Mouse (Mus musculus) limb, embryonic 13.5 days (tissue): ENCODE measurements around the gene Gpr153. TPM values are rescaled to one million over a fixed set of nuclear protein-coding genes. Genes with fewer than 3 reads are reported as not detected.
"Not testable (repeated sequence)": the region's sequence is repeated elsewhere in the genome, so short reads cannot be mapped to it uniquely, and the experiment has no call there.

Source experiments
- ATAC-seq: fragments of 200-750 bp; cut with Nextera tagmentation; 2 replicates; pipeline ENCODE4 v1.8.0; 2017; ENCODE audit warnings: low read depth, moderate number of reproducible peaks, moderate TSS enrichment; ENCODE audit not compliant: low FRiP score
- H3K27ac ChIP-seq: fragments of 300-500 bp; sonication (generic); 2 replicates; pipeline ENCODE4 v1.5.1; 2015; ENCODE audit warnings: inconsistent platforms, mild to moderate bottlenecking, moderate library complexity
- H3K27me3 ChIP-seq: fragments of 300-500 bp; sonication (generic); 2 replicates; pipeline ENCODE4 v1.6.1; 2015; ENCODE audit warnings: mild to moderate bottlenecking, inconsistent platforms
- H3K36me3 ChIP-seq: fragments of 300-500 bp; sonication (generic); 2 replicates; pipeline ENCODE4 v1.6.1; 2015; ENCODE audit warnings: inconsistent platforms, mild to moderate bottlenecking, moderate library complexity
- H3K4me1 ChIP-seq: fragments of 300-500 bp; sonication (generic); 2 replicates; pipeline ENCODE4 v1.6.1; 2015; ENCODE audit warnings: inconsistent platforms
- H3K4me2 ChIP-seq: fragments of 300-500 bp; sonication (generic); replicated peaks from 2 replicates; pipeline ENCODE4 v1.6.1; 2015; ENCODE audit warnings: inconsistent platforms, mild to moderate bottlenecking, moderate library complexity
- H3K4me3 ChIP-seq: fragments of 300-500 bp; sonication (generic); 2 replicates; pipeline ENCODE4 v1.5.1; 2015; ENCODE audit warnings: moderate library complexity, mild to moderate bottlenecking, inconsistent platforms
- H3K9ac ChIP-seq: fragments of 300-500 bp; sonication (generic); 2 replicates; pipeline ENCODE4 v1.6.1; 2015; ENCODE audit warnings: mild to moderate bottlenecking, inconsistent platforms
- H3K9me3 ChIP-seq: fragments of 300-500 bp; sonication (generic); 2 replicates; pipeline ENCODE4 v1.6.1; 2016; ENCODE audit warnings: inconsistent platforms
- WGBS: fragments of 180-500 bp; shearing (Covaris S2); methylation state at CpG from one replicate; pipeline ENCODE4 v1.1.7; 2015; 5-methylcytosine and 5-hydroxymethylcytosine counted together
- polyA plus RNA-seq: library from polyadenylated mRNA; unstranded; fragments of >200 nt; fragmentation: Nextera tagmentation; extraction: Ambion mirVana; gene quantifications from 2 replicates; pipeline ENCODE4 v1.2.1, GENCODE M21; 2015

The Gpr153 gene
- polyA plus RNA-seq = 9.8 and 10.6 TPM in 2 replicates

GRCm38 (mm10) chr4:152273621-152274236 lies at the start of gene Gpr153:
TSS of gene Gpr153 (plus strand) at chr4:152274232.
- ATAC-seq = peak; percentile 74; the same call in 1 of the 2 replicates
- Histone ChIP-seq H3K4me2 (peak within 1 kb of the TSS; percentile 93), H3K4me1 (peaks cover 39% of the 10 kb centered on the region), H3K27me3 (peaks cover 28% of the 10 kb centered on the region), H3K9me3 (no peaks in the 10 kb centered on the region), H3K4me3 (peak within 1 kb of the TSS; percentile 71), H3K27ac (peak within 1 kb of the TSS; percentile 80), H3K9ac (peak within 1 kb of the TSS; percentile 86), H3K36me3 (no peaks in the 10 kb centered on the region)
- 1% methylated on average over 22 of the region's 48 CpGs for WGBS

GRCm38 (mm10) chr4:152226901-152227486 lies 47.0 kb upstream of the Gpr153 start:
- Histone ChIP-seq H3K4me3 (no peak overlapping the region), H3K27ac (peak overlapping the region; percentile 63; the same call in 1 of the 2 replicates), H3K9me3 (no peaks in the 10 kb centered on the region), H3K4me1 (peaks cover 17% of the 10 kb centered on the region), H3K9ac (no peak overlapping the region), H3K36me3 (peaks cover 10% of the 10 kb centered on the region; the same call in 1 of the 2 replicates), H3K4me2 (no peak overlapping the region), H3K27me3 (no peaks in the 10 kb centered on the region)
- peak; percentile 46; the same call in 1 of the 2 replicates for ATAC-seq
- WGBS = 78% methylated on average over 13 of the region's 13 CpGs

- Histone ChIP-seq H3K36me3 (peaks cover 10% of the 10 kb centered on the region; the same call in 1 of the 2 replicates), H3K27me3 (no peaks in the 10 kb centered on the region), H3K9ac (no peak overlapping the region), H3K27ac (peak overlapping the region; percentile 22; the same call in 1 of the 2 replicates), H3K4me2 (no peak overlapping the region), H3K9me3 (no peaks in the 10 kb centered on the region), H3K4me3 (no peak overlapping the region), H3K4me1 (peaks cover 11% of the 10 kb centered on the region; the same call in 1 of the 2 replicates)
- no peak for ATAC-seq
- 74% methylated on average over 12 of the region's 12 CpGs for WGBS
These were observed 46.1 kb upstream of the Gpr153 start for GRCm38 (mm10) chr4:152227749-152228527.

GRCm38 (mm10) chr4:152230331-152230730 lies 43.7 kb upstream of the Gpr153 start:
- not testable (repeated sequence) for H3K4me2 ChIP-seq, H3K27ac ChIP-seq, H3K9me3 ChIP-seq, H3K4me3 ChIP-seq, H3K36me3 ChIP-seq, H3K27me3 ChIP-seq, H3K9ac ChIP-seq, ATAC-seq
- 24% methylated on average over 4 of the region's 4 CpGs for WGBS
- H3K4me1 ChIP-seq = peaks cover 11% of the 10 kb centered on the region; the same call in 1 of the 2 replicates

GRCm38 (mm10) chr4:152231326-152231725 lies 42.7 kb upstream of the Gpr153 start:
- Histone ChIP-seq H3K27me3 (no peaks in the 10 kb centered on the region), H3K9me3 (no peaks in the 10 kb centered on the region), H3K27ac (no peak overlapping the region), H3K9ac (no peak overlapping the region), H3K4me3 (no peak overlapping the region), H3K4me2 (no peak overlapping the region), H3K36me3 (peaks cover 10% of the 10 kb centered on the region; the same call in 1 of the 2 replicates), H3K4me1 (peaks cover 11% of the 10 kb centered on the region; the same call in 1 of the 2 replicates)
- 81% methylated on average over 7 of the region's 7 CpGs for WGBS
- ATAC-seq = no peak

GRCm38 (mm10) chr4:152232411-152232903 lies 41.6 kb upstream of the Gpr153 start:
- Histone ChIP-seq H3K27me3 (no peaks in the 10 kb centered on the region), H3K36me3 (peaks cover 12% of the 10 kb centered on the region; the same call in 1 of the 2 replicates), H3K4me2 (no peak overlapping the region), H3K4me1 (peaks cover 11% of the 10 kb centered on the region; the same call in 1 of the 2 replicates), H3K9me3 (no peaks in the 10 kb centered on the region), H3K4me3 (no peak overlapping the region), H3K9ac (no peak overlapping the region), H3K27ac (no peak overlapping the region)
- no peak for ATAC-seq
- 89% methylated on average over 4 of the region's 4 CpGs for WGBS

GRCm38 (mm10) chr4:152239974-152240373 lies 34.1 kb upstream of the Gpr153 start:
- Histone ChIP-seq H3K4me1 (no peaks in the 10 kb centered on the region), H3K27me3 (no peaks in the 10 kb centered on the region), H3K36me3 (0 out of 2 replicates have a peak, but pooled peaks cover 2% of the 10 kb centered on the region), H3K9me3 (no peaks in the 10 kb centered on the region), H3K9ac (no peak overlapping the region), H3K4me2 (no peak overlapping the region), H3K4me3 (no peak overlapping the region), H3K27ac (no peak overlapping the region)
- WGBS = 73% methylated on average over 4 of the region's 4 CpGs
- ATAC-seq = no peak

GRCm38 (mm10) chr4:152243241-152243891 lies 30.7 kb upstream of the Gpr153 start:
- no peak overlapping the region for H3K27ac ChIP-seq
- no peaks in the 10 kb centered on the region for H3K27me3 ChIP-seq
- H3K4me1 ChIP-seq = peaks cover 11% of the 10 kb centered on the region; the same call in 1 of the 2 replicates
- H3K4me2 ChIP-seq = no peak overlapping the region
- no peak overlapping the region for H3K4me3 ChIP-seq
- no peak overlapping the region for H3K9ac ChIP-seq
- no peak for ATAC-seq
- no peaks in the 10 kb centered on the region for H3K36me3 ChIP-seq
- no peaks in the 10 kb centered on the region for H3K9me3 ChIP-seq
- 86% methylated on average over 9 of the region's 9 CpGs for WGBS

- peaks cover 11% of the 10 kb centered on the region; the same call in 1 of the 2 replicates for H3K4me1 ChIP-seq
- no peak overlapping the region for H3K4me2 ChIP-seq
- H3K4me3 ChIP-seq = no peak overlapping the region
- H3K36me3 ChIP-seq = no peaks in the 10 kb centered on the region
- no peaks in the 10 kb centered on the region for H3K27me3 ChIP-seq
- H3K9ac ChIP-seq = peak overlapping the region; percentile 43; the same call in 1 of the 2 replicates
- no peak overlapping the region for H3K27ac ChIP-seq
- no peaks in the 10 kb centered on the region for H3K9me3 ChIP-seq
- 89% methylated on average over 8 of the region's 8 CpGs for WGBS
- ATAC-seq = no peak
These were observed 30.1 kb upstream of the Gpr153 start for GRCm38 (mm10) chr4:152243969-152244368.

- Histone ChIP-seq H3K9me3 (no peaks in the 10 kb centered on the region), H3K9ac (no peak overlapping the region), H3K4me3 (no peak overlapping the region), H3K27me3 (no peaks in the 10 kb centered on the region), H3K4me2 (no peak overlapping the region), H3K36me3 (no peaks in the 10 kb centered on the region), H3K27ac (no peak overlapping the region), H3K4me1 (peaks cover 11% of the 10 kb centered on the region; the same call in 1 of the 2 replicates)
- no peak for ATAC-seq
- WGBS = 79% methylated on average over 11 of the region's 11 CpGs
These were observed 29.2 kb upstream of the Gpr153 start for GRCm38 (mm10) chr4:152244545-152245522.
